Mouse (Mus musculus): ENCODE data around the gene Pcsk2. TPM values are rescaled to one million over a fixed set of nuclear protein-coding genes. Genes with fewer than 3 reads are reported as not detected.

Pcsk2 gene
- polyA plus RNA-seq, 1 experiment from 2014 or later, result 0.03 TPM

GRCm38 (mm10) chr2:143864600-143864999 lies 318.6 kb downstream of the Pcsk2 start:
- no peaks in the 10 kb centered on the region for H3K9me3 ChIP-seq (replicated peaks)

More at GRCm38 (mm10) chr2:143864600-143864999, 318.6 kb downstream of the Pcsk2 start:
- WGBS (ENCODE audit: insufficient replicate concordance), result 53% methylated on average over 8 of the region's 8 CpGs
- Histone ChIP-seq H3K4me2 (no peak overlapping the region), H3K4me1 (replicated peaks) (peaks cover 18% of the 10 kb centered on the region), H3K4me3 (replicated peaks) (no peak overlapping the region), H3K36me3 (no peaks in the 10 kb centered on the region), H3K27ac (no peak overlapping the region), H3K27me3 (peaks cover 34% of the 10 kb centered on the region), H3K9ac (no peak overlapping the region)
- ATAC-seq (ENCODE audit: low read depth) (no peak), DNase-seq (no peak)

Measured in liver, embryonic 13.5 days (tissue).